Mouse (Mus musculus): ENCODE data around the gene Kcnb1.

The Kcnb1 gene

GRCm38 (mm10) chr2:167185432-167185831 lies 4.5 kb downstream of the Kcnb1 start:
- TF ChIP-seq CTCF (conservative IDR thresholded peaks at IDR 0.05; ENCODE audit: low read length) (no peak), NANOG (IDR thresholded peaks at IDR 0.05; ENCODE audit: borderline replicate concordance, low read length) (no peak), POU5F1 (IDR thresholded peaks at IDR 0.05; ENCODE audit: borderline replicate concordance, low read length) (no peak)
- Histone ChIP-seq H3K4me1 (replicated peaks; ENCODE audit: low read depth, low read length) (peaks cover 28% of the 10 kb centered on the region), H3K4me3 (replicated peaks; ENCODE audit: low read length) (no peak overlapping the region)

GRCm38 (mm10) chr2:167181662-167182389 lies 8.1 kb downstream of the Kcnb1 start:
- Histone ChIP-seq H3K4me1 (replicated peaks; ENCODE audit: low read depth, low read length) (peaks cover 34% of the 10 kb centered on the region), H3K9me3 (ENCODE audit: low read length) (no peaks in the 10 kb centered on the region; the same call in 1 of the 2 replicates), H3K4me3 (replicated peaks; ENCODE audit: low read length) (no peak overlapping the region), H3K27me3 (ENCODE audit: insufficient read depth, low read length) (peaks cover 47% of the 10 kb centered on the region), H3K36me3 (ENCODE audit: insufficient read depth, low read length) (peaks cover 5% of the 10 kb centered on the region; the same call in 1 of the 2 replicates)
- TF ChIP-seq NANOG (IDR thresholded peaks at IDR 0.05; ENCODE audit: borderline replicate concordance, low read length) (no peak), POU5F1 (IDR thresholded peaks at IDR 0.05; ENCODE audit: borderline replicate concordance, low read length) (no peak), CTCF (conservative IDR thresholded peaks at IDR 0.05; ENCODE audit: low read length) (no peak)

More at GRCm38 (mm10) chr2:167185432-167185831, 4.5 kb downstream of the Kcnb1 start:
- H3K36me3 ChIP-seq (ENCODE audit: insufficient read depth, low read length), result peaks cover 5% of the 10 kb centered on the region; the same call in 1 of the 2 replicates
- peaks cover 68% of the 10 kb centered on the region for H3K27me3 ChIP-seq (ENCODE audit: insufficient read depth, low read length)
- H3K9me3 ChIP-seq (ENCODE audit: low read length), result no peaks in the 10 kb centered on the region; the same call in 1 of the 2 replicates

GRCm38 (mm10) chr2:167181096-167181495 lies 8.9 kb downstream of the Kcnb1 start:
- no peak overlapping the region for H3K4me3 ChIP-seq (replicated peaks; ENCODE audit: low read length)
- H3K27me3 ChIP-seq (ENCODE audit: insufficient read depth, low read length), result peaks cover 40% of the 10 kb centered on the region
- H3K36me3 ChIP-seq (ENCODE audit: insufficient read depth, low read length), result peaks cover 3% of the 10 kb centered on the region; the same call in 1 of the 2 replicates
- no peaks in the 10 kb centered on the region; the same call in 1 of the 2 replicates for H3K9me3 ChIP-seq (ENCODE audit: low read length)
- peaks cover 39% of the 10 kb centered on the region for H3K4me1 ChIP-seq (replicated peaks; ENCODE audit: low read depth, low read length)
- TF ChIP-seq POU5F1 (IDR thresholded peaks at IDR 0.05; ENCODE audit: borderline replicate concordance, low read length) (no peak), NANOG (IDR thresholded peaks at IDR 0.05; ENCODE audit: borderline replicate concordance, low read length) (no peak), CTCF (conservative IDR thresholded peaks at IDR 0.05; ENCODE audit: low read length) (no peak)

GRCm38 (mm10) chr2:167179301-167179700 lies 10.7 kb downstream of the Kcnb1 start:
- Histone ChIP-seq H3K27me3 (ENCODE audit: insufficient read depth, low read length) (peaks cover 22% of the 10 kb centered on the region), H3K4me3 (replicated peaks; ENCODE audit: low read length) (no peak overlapping the region), H3K4me1 (replicated peaks; ENCODE audit: low read depth, low read length) (peaks cover 40% of the 10 kb centered on the region), H3K9me3 (ENCODE audit: low read length) (no peaks in the 10 kb centered on the region; the same call in 1 of the 2 replicates), H3K36me3 (ENCODE audit: insufficient read depth, low read length) (no peaks in the 10 kb centered on the region)
- TF ChIP-seq POU5F1 (IDR thresholded peaks at IDR 0.05; ENCODE audit: borderline replicate concordance, low read length) (no peak), NANOG (IDR thresholded peaks at IDR 0.05; ENCODE audit: borderline replicate concordance, low read length) (no peak), CTCF (conservative IDR thresholded peaks at IDR 0.05; ENCODE audit: low read length) (no peak)

DNA sequence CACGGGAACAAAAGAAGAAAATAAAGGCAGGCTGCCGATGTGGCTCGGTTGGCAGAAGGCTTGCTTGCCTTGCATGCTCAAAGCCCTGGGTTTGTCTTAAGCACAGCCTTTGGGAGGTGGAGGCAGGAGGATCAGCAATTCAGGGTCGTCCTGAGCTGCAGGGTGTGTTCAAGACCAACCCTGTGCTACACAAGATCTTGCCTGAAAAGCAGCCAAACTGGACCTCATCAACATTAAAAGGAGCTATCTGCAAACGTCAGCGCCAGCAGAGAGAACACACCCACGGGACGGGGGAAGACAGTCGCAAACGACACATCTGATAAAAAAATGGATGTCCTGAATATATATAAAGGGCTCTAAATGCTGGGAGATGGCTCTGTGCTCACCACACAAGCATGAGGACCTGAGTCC lies 12.7 kb downstream of the Kcnb1 start:
- H3K27me3 ChIP-seq (ENCODE audit: insufficient read depth, low read length), result peaks cover 17% of the 10 kb centered on the region
- 0 out of 2 replicates have a peak overlapping the region, but pooled peaks have one; percentile 23 for H3K4me3 ChIP-seq (replicated peaks; ENCODE audit: low read length)
- peaks cover 40% of the 10 kb centered on the region for H3K4me1 ChIP-seq (replicated peaks; ENCODE audit: low read depth, low read length)
- H3K9me3 ChIP-seq (ENCODE audit: low read length), result peaks cover 8% of the 10 kb centered on the region
- no peaks in the 10 kb centered on the region for H3K36me3 ChIP-seq (ENCODE audit: insufficient read depth, low read length)
- TF ChIP-seq CTCF (conservative IDR thresholded peaks at IDR 0.05; ENCODE audit: low read length) (no peak), NANOG (IDR thresholded peaks at IDR 0.05; ENCODE audit: borderline replicate concordance, low read length) (no peak), POU5F1 (IDR thresholded peaks at IDR 0.05; ENCODE audit: borderline replicate concordance, low read length) (no peak)

DNA sequence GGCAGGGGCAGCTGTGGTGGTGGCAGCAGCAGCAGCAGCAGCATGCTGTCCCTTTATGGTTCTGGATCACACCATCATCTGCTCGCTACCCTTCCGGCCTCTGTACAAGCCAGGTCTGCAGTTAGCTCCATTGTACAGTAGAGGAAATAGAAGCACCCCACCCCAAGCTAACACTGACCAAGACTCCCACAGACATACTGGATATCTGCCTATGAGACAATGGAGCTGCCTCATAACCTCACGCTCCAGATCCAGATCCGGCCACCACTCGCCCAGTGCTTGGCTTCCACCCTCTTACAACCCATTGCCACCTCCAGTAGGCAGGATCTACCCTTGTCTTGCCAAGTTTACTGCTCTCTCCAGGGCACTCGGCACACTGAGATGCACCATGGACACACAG lies 14.7 kb downstream of the Kcnb1 start:
- peaks cover 15% of the 10 kb centered on the region for H3K27me3 ChIP-seq (ENCODE audit: insufficient read depth, low read length)
- H3K4me1 ChIP-seq (replicated peaks; ENCODE audit: low read depth, low read length), result peaks cover 30% of the 10 kb centered on the region
- peaks cover 8% of the 10 kb centered on the region for H3K9me3 ChIP-seq (ENCODE audit: low read length)
- TF ChIP-seq POU5F1 (IDR thresholded peaks at IDR 0.05; ENCODE audit: borderline replicate concordance, low read length), result no peak
- no peak for TF ChIP-seq CTCF (conservative IDR thresholded peaks at IDR 0.05; ENCODE audit: low read length)
- TF ChIP-seq NANOG (IDR thresholded peaks at IDR 0.05; ENCODE audit: borderline replicate concordance, low read length), result no peak
- H3K36me3 ChIP-seq (ENCODE audit: insufficient read depth, low read length), result no peaks in the 10 kb centered on the region
- no peak overlapping the region for H3K4me3 ChIP-seq (replicated peaks; ENCODE audit: low read length)

GRCm38 (mm10) chr2:167173051-167173875 lies 16.7 kb downstream of the Kcnb1 start:
- Histone ChIP-seq H3K36me3 (ENCODE audit: insufficient read depth, low read length) (no peaks in the 10 kb centered on the region), H3K27me3 (ENCODE audit: insufficient read depth, low read length) (peaks cover 22% of the 10 kb centered on the region), H3K4me1 (replicated peaks; ENCODE audit: low read depth, low read length) (peaks cover 31% of the 10 kb centered on the region), H3K4me3 (replicated peaks; ENCODE audit: low read length) (no peak overlapping the region), H3K9me3 (ENCODE audit: low read length) (peaks cover 8% of the 10 kb centered on the region)
- TF ChIP-seq POU5F1 (IDR thresholded peaks at IDR 0.05; ENCODE audit: borderline replicate concordance, low read length) (no peak), NANOG (IDR thresholded peaks at IDR 0.05; ENCODE audit: borderline replicate concordance, low read length) (no peak), CTCF (conservative IDR thresholded peaks at IDR 0.05; ENCODE audit: low read length) (no peak)
